Comparison of ENCODE assay signal across 9 mouse cellular contexts in the genomic region with DNA sequence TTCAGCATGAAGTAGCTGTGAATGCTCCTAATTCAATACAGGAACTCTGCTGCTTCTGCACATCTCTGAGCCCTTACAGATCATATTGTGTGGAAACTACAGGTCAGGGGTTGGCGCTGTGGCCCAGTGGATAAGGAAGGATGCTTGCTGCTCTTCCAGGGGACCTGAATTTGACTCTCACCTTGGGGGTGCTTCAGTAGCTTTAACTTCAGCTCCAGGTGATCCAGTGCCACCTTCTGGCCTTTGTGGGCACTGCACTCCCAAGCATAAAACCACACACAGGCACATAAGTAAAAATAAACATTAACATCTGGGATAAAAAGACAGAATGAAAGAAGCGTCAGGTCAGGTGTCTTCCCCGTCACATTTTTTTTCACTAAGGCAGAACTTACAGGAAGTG.
A peak's percentile ranks its signal among the peaks of the same experiment; 100 is the strongest.
DNase-seq lines count a peak whose midpoint lies in the region; ATAC-seq and TF ChIP-seq lines count a peak whose summit lies in the region.
"Had no signal": no experiment of that assay in that cellular context is flagged by ENCODE, and none has a peak within 500 bp of the region (broad histone marks: within the 10 kb centered on the region; RNA-seq: fewer than 3 reads in every experiment).

No protein-coding gene starts in this region.

- H3ac ChIP-seq in C2C12 (ENCODE audit: control insufficient read depth, insufficient read length, low read depth): no peak overlapping the region

- no peaks in the 10 kb centered on the region; the same call in 1 of the 2 replicates for H3K4me1 ChIP-seq in intestine, embryonic 14.5 days (replicated peaks; ENCODE audit: control insufficient read depth, insufficient read depth, low read length)
- H3K4me1 ChIP-seq in intestine, embryonic 15.5 days (replicated peaks): no peaks in the 10 kb centered on the region
- peaks cover 6% of the 10 kb centered on the region; the same call in 1 of the 2 replicates for H3K4me1 ChIP-seq in embryonic facial prominence, embryonic 14.5 days (ENCODE audit: control insufficient read depth, insufficient read depth, low read length)
- H3K4me1 ChIP-seq: limb, embryonic 12.5 days had no signal

- peak; percentile 69 for DNase-seq in intestine, embryonic 14.5 days (ENCODE audit: low spot score)
- peak; percentile 27 to 79 for DNase-seq in adrenal gland, adult (ENCODE audit: inconsistent age in 2 of 2, low spot score in 1 of 2)
- no peak for DNase-seq in embryonic facial prominence, embryonic 14.5 days (ENCODE audit: low spot score)
- peak; percentile 25 for DNase-seq in layer of hippocampus, adult 9-10 months (ENCODE audit: low spot score)
- DNase-seq in gastrocnemius, postnatal 25 days: no peak

- H3K36me3 ChIP-seq in intestine, embryonic 14.5 days (ENCODE audit: control insufficient read depth, insufficient read depth, low read length): no peaks in the 10 kb centered on the region
- H3K36me3 ChIP-seq in intestine, embryonic 15.5 days: no peaks in the 10 kb centered on the region
- H3K36me3 ChIP-seq in C2C12 (ENCODE audit: control insufficient read depth, insufficient read depth): no peaks in the 10 kb centered on the region
- H3K36me3 ChIP-seq in embryonic facial prominence, embryonic 14.5 days (ENCODE audit: control insufficient read depth, insufficient read depth, low read length): no peaks in the 10 kb centered on the region
- H3K36me3 ChIP-seq: limb, embryonic 12.5 days had no signal

- no peak for ATAC-seq in intestine, embryonic 14.5 days (replicated peaks; ENCODE audit: low FRiP score, low TSS enrichment, low read depth)
- no peak for ATAC-seq in intestine, embryonic 15.5 days
- ATAC-seq in embryonic facial prominence, embryonic 14.5 days (ENCODE audit: low read depth): 0 out of 2 replicates have a peak, but pooled peaks have one; percentile 30
- ATAC-seq in megakaryocyte-erythroid progenitor cell, adult 5-6 weeks (replicated peaks; ENCODE audit: low FRiP score, low TSS enrichment, poor library complexity, severe bottlenecking): peak; percentile 74

- no peak overlapping the region for H3K9ac ChIP-seq in intestine, embryonic 14.5 days (ENCODE audit: low read length)
- no peak overlapping the region for H3K9ac ChIP-seq in intestine, embryonic 15.5 days
- H3K9ac ChIP-seq in embryonic facial prominence, embryonic 14.5 days (ENCODE audit: low read depth, low read length): no peak overlapping the region
- H3K9ac ChIP-seq: limb, embryonic 12.5 days had no signal

- H3K79me2 ChIP-seq in C2C12 (ENCODE audit: control insufficient read depth, insufficient read depth): no peaks in the 10 kb centered on the region

- no peaks in the 10 kb centered on the region for H3K9me3 ChIP-seq in intestine, embryonic 14.5 days (ENCODE audit: control insufficient read depth, low read length)
- no peaks in the 10 kb centered on the region for H3K9me3 ChIP-seq in intestine, embryonic 15.5 days
- H3K9me3 ChIP-seq in embryonic facial prominence, embryonic 14.5 days (ENCODE audit: control insufficient read depth, low read length): no peaks in the 10 kb centered on the region
- H3K9me3 ChIP-seq: limb, embryonic 12.5 days had no signal

- no peak overlapping the region for H3K4me2 ChIP-seq in intestine, embryonic 14.5 days (ENCODE audit: low read length)
- no peak overlapping the region for H3K4me2 ChIP-seq in intestine, embryonic 15.5 days (replicated peaks)
- H3K4me2 ChIP-seq in embryonic facial prominence, embryonic 14.5 days (ENCODE audit: low read depth, low read length): no peak overlapping the region
- H3K4me2 ChIP-seq: limb, embryonic 12.5 days had no signal

- TF ChIP-seq CTCF in C2C12 (IDR thresholded peaks at IDR 0.05; ENCODE audit: control insufficient read depth, insufficient read depth, insufficient read length): peak; percentile 58

- H3K27me3 ChIP-seq in intestine, embryonic 14.5 days (replicated peaks; ENCODE audit: control insufficient read depth, insufficient read depth, low read length): no peaks in the 10 kb centered on the region
- no peaks in the 10 kb centered on the region for H3K27me3 ChIP-seq in intestine, embryonic 15.5 days (replicated peaks)
- no peaks in the 10 kb centered on the region for H3K27me3 ChIP-seq in C2C12 (ENCODE audit: control insufficient read depth, insufficient read depth, insufficient read length)
- H3K27me3 ChIP-seq in embryonic facial prominence, embryonic 14.5 days (replicated peaks; ENCODE audit: control insufficient read depth, insufficient read depth, low read length): no peaks in the 10 kb centered on the region

- H3K4me3 ChIP-seq in intestine, embryonic 14.5 days (ENCODE audit: low read depth, low read length): no peak overlapping the region
- H3K4me3 ChIP-seq in intestine, embryonic 15.5 days (replicated peaks): no peak overlapping the region
- H3K4me3 ChIP-seq in C2C12 (ENCODE audit: insufficient read depth, poor library complexity, severe bottlenecking): no peak overlapping the region
- H3K4me3 ChIP-seq in embryonic facial prominence, embryonic 14.5 days (ENCODE audit: low read depth, low read length): no peak overlapping the region
- H3K4me3 ChIP-seq: limb, embryonic 12.5 days had no signal

- no peaks in the 10 kb centered on the region for H3K79me3 ChIP-seq in C2C12 (ENCODE audit: low read depth)

- no peak overlapping the region for H3K27ac ChIP-seq in intestine, embryonic 14.5 days (ENCODE audit: low read depth)
- H3K27ac ChIP-seq in intestine, embryonic 15.5 days: no peak overlapping the region
- no peak overlapping the region for H3K27ac ChIP-seq in embryonic facial prominence, embryonic 14.5 days (replicated peaks; ENCODE audit: low read depth, low read length)
- H3K27ac ChIP-seq: limb, embryonic 12.5 days had no signal

- 69% methylated on average over 3 of the region's 3 CpGs for WGBS in intestine, embryonic 14.5 days
- 63% methylated on average over 3 of the region's 3 CpGs for WGBS in intestine, embryonic 15.5 days
- WGBS in embryonic facial prominence, embryonic 14.5 days: 45% methylated on average over 3 of the region's 3 CpGs

TF ChIP-seq in C2C12, 6 proteins besides CTCF, POLR2A, EP300 and RAD21:
- TF ChIP-seq FOSL1 (IDR thresholded peaks at IDR 0.05; ENCODE audit: insufficient read depth, low read length, poor library complexity, severe bottlenecking) (no peak), CEBPB (IDR thresholded peaks at IDR 0.05; ENCODE audit: low read depth) (no peak), USF1 (IDR thresholded peaks at IDR 0.05; ENCODE audit: low read depth) (no peak), MYOD1 (IDR thresholded peaks at IDR 0.05; ENCODE audit: control insufficient read depth, insufficient read length, low read depth) (no peak), MYOG (IDR thresholded peaks at IDR 0.05; ENCODE audit: control insufficient read depth, extremely low read depth, insufficient read length) (no peak), MAX (IDR thresholded peaks at IDR 0.05) (no peak)

Comparison
In these comparisons a context has a peak if more than half of its experiments do, and no peak if none do; other contexts are left out.
1. ATAC-seq: peak in embryonic facial prominence, embryonic 14.5 days (single experiment) and megakaryocyte-erythroid progenitor cell, adult 5-6 weeks (single experiment); none in intestine, embryonic 14.5 days (single experiment) and intestine, embryonic 15.5 days (single experiment).
2. DNase-seq: peak in intestine, embryonic 14.5 days (single experiment), adrenal gland, adult (2 of 2) and layer of hippocampus, adult 9-10 months (single experiment); none in embryonic facial prominence, embryonic 14.5 days (single experiment) and gastrocnemius, postnatal 25 days (single experiment).